Mouse (Mus musculus) stomach, embryonic 14.5 days (tissue): ENCODE measurements around the gene Ttc29. TPM values are rescaled to one million over a fixed set of nuclear protein-coding genes. Genes with fewer than 3 reads are reported as not detected.

Experiments
- ATAC-seq: fragments of 200-750 bp; cut with Nextera tagmentation; 2 replicates; pipeline ENCODE4 v1.8.0; 2017; ENCODE audit warnings: low read depth, moderate TSS enrichment; ENCODE audit not compliant: insufficient number of reproducible peaks, insufficient read depth, low FRiP score
- H3K27ac ChIP-seq: fragments of 300-500 bp; sonication (generic); 2 replicates; pipeline ENCODE4 v1.5.1; 2014; ENCODE audit warnings: mild to moderate bottlenecking, low read length, moderate library complexity, mixed read lengths
- H3K27me3 ChIP-seq: fragments of 300-500 bp; sonication (generic); 2 replicates; pipeline ENCODE4 v1.6.1; 2014; ENCODE audit warnings: low read length, control low read depth, mixed read lengths; ENCODE audit not compliant: control insufficient read depth, insufficient read depth
- H3K36me3 ChIP-seq: fragments of 300-500 bp; sonication (generic); 2 replicates; pipeline ENCODE4 v1.6.1; 2014; ENCODE audit warnings: mild to moderate bottlenecking, control low read depth, low read length, moderate library complexity, mixed read lengths; ENCODE audit not compliant: control insufficient read depth, insufficient read depth
- H3K4me1 ChIP-seq: fragments of 300-500 bp; sonication (generic); 2 replicates; pipeline ENCODE4 v1.6.1; 2014; ENCODE audit warnings: low read length, control low read depth, mixed read lengths; ENCODE audit not compliant: control insufficient read depth, insufficient read depth
- H3K4me2 ChIP-seq: fragments of 300-500 bp; sonication (generic); replicated peaks from 2 replicates; pipeline ENCODE4 v1.6.1; 2014; ENCODE audit warnings: low read depth, low read length, control low read depth
- H3K4me3 ChIP-seq: fragments of 300-500 bp; sonication (generic); 2 replicates; pipeline ENCODE4 v1.5.1; 2014; ENCODE audit warnings: low read depth, low read length, control low read depth
- H3K9ac ChIP-seq: fragments of 300-500 bp; sonication (generic); replicated peaks from 2 replicates; pipeline ENCODE4 v1.6.1; 2014; ENCODE audit warnings: low read depth, mild to moderate bottlenecking, control low read depth, low read length, moderate library complexity, mixed read lengths
- H3K9me3 ChIP-seq: fragments of 300-500 bp; sonication (generic); 2 replicates; pipeline ENCODE4 v1.6.1; 2016; ENCODE audit warnings: low read depth, low read length, control low read depth; ENCODE audit not compliant: control insufficient read depth
- WGBS: fragments of 180-500 bp; shearing (Covaris S2); extraction: QIAGEN DNeasy Blood & Tissue Kit; methylation state at CpG from one replicate; pipeline ENCODE4 v1.1.7; 2014; 5-methylcytosine and 5-hydroxymethylcytosine counted together
- polyA plus RNA-seq: library from polyadenylated mRNA; unstranded; fragments of >200 nt; fragmentation: Nextera tagmentation; extraction: Ambion mirVana; gene quantifications from 2 replicates; pipeline ENCODE4 v1.2.1, GENCODE M21; 2014

The Ttc29 gene
- polyA plus RNA-seq, 1 experiment from 2014 or later: not detected

- H3K4me1 ChIP-seq: peaks cover 3% of the 10 kb centered on the region; the same call in 1 of the 2 replicates
- no peak overlapping the region for H3K9ac ChIP-seq
- no peaks in the 10 kb centered on the region for H3K9me3 ChIP-seq
- peaks cover 68% of the 10 kb centered on the region for H3K27me3 ChIP-seq
- peak overlapping the region; percentile 21; the same call in 1 of the 2 replicates for H3K4me2 ChIP-seq
- no peaks in the 10 kb centered on the region for H3K36me3 ChIP-seq
- 0 out of 2 replicates have a peak overlapping the region, but pooled peaks have one; percentile 29 for H3K4me3 ChIP-seq
- H3K27ac ChIP-seq: no peak overlapping the region
- no peak for ATAC-seq
- 6% methylated on average over 32 of the region's 32 CpGs for WGBS
Measured at GRCm38 (mm10) chr8:78437140-78438045, 224.3 kb downstream of the Ttc29 start.

- H3K27me3 ChIP-seq: peaks cover 62% of the 10 kb centered on the region
- no peak for ATAC-seq
- no peaks in the 10 kb centered on the region for H3K36me3 ChIP-seq
- peaks cover 3% of the 10 kb centered on the region; the same call in 1 of the 2 replicates for H3K4me1 ChIP-seq
- H3K4me3 ChIP-seq: no peak overlapping the region
- peak overlapping the region; percentile 21; the same call in 1 of the 2 replicates for H3K4me2 ChIP-seq
- no peaks in the 10 kb centered on the region for H3K9me3 ChIP-seq
- under 1% methylated on average over 18 of the region's 18 CpGs for WGBS
- H3K27ac ChIP-seq: no peak overlapping the region
- no peak overlapping the region for H3K9ac ChIP-seq
Measured at GRCm38 (mm10) chr8:78438121-78438520, 225.0 kb downstream of the Ttc29 start.

- no peak overlapping the region for H3K4me3 ChIP-seq
- H3K4me2 ChIP-seq: no peak overlapping the region
- H3K36me3 ChIP-seq: no peaks in the 10 kb centered on the region
- no peak overlapping the region for H3K9ac ChIP-seq
- H3K27ac ChIP-seq: no peak overlapping the region
- H3K27me3 ChIP-seq: peaks cover 20% of the 10 kb centered on the region
- 81% methylated on average over 1 of the region's 1 CpGs for WGBS
- H3K4me1 ChIP-seq: no peaks in the 10 kb centered on the region
- ATAC-seq: no peak
- no peaks in the 10 kb centered on the region for H3K9me3 ChIP-seq
Measured at GRCm38 (mm10) chr8:78442781-78443180, 229.7 kb downstream of the Ttc29 start.

Other genes starting within 250 kb of the Ttc29 start
- not detected in 2 replicates for gene Pou4f2, start 223.3 kb downstream of the Ttc29 start, polyA plus RNA-seq